Mouse (Mus musculus) embryonic facial prominence, embryonic 11.5 days (tissue): ENCODE results near the gene Crebbp. TPM values are rescaled to one million over a fixed set of nuclear protein-coding genes. Genes with fewer than 3 reads are reported as not detected.

Experiments used
- microRNA-seq: library from miRNA; unstranded; fragments of <30 nt; microRNA quantifications from one replicate; pipeline ENCODE4, GENCODE M21; 2016; ENCODE audit warnings: borderline number of aligned reads
- polyA plus RNA-seq: library from polyadenylated mRNA; unstranded; fragments of >200 nt; fragmentation: Nextera tagmentation; extraction: Ambion mirVana; gene quantifications from 2 replicates; pipeline ENCODE4 v1.2.1, GENCODE M21; 2014

Crebbp gene
- polyA plus RNA-seq, 1 experiment from 2014 or later, result 32.1 TPM

Small RNA genes within 50 kb of the gene (microRNA-seq; reads per million reads assigned to microRNA genes)
- not detected for gene Gm23413

Other genes with a start within 250 kb of the Crebbp start
- 0.76 and 0.91 TPM in 2 replicates for gene Nlrc3, start 237.4 kb downstream of the Crebbp start, polyA plus RNA-seq
- gene Slx4, start 210.2 kb downstream of the Crebbp start, polyA plus RNA-seq, result 25.2 and 25.3 TPM in 2 replicates
- gene Dnase1, start 177.1 kb downstream of the Crebbp start, polyA plus RNA-seq, result 4.4 and 5.0 TPM in 2 replicates
- 92.4 and 98.8 TPM in 2 replicates for gene Trap1, start 136.2 kb downstream of the Crebbp start, polyA plus RNA-seq
- 0.67 and 0.75 TPM in 2 replicates for gene Adcy9, start 206.5 kb upstream of the Crebbp start, polyA plus RNA-seq